Mouse (Mus musculus) kidney, adult 8-10 months (tissue): ENCODE data around the gene Med18.
"Not testable (repeated sequence)": the region's sequence is repeated elsewhere in the genome, so short reads cannot be mapped to it uniquely, and the experiment has no call there.

Experiments used
- DNase-seq, 2 experiments: peaks; one replicate each; pipeline ENCODE4 v3.0.0; 2022

The Med18 gene

DNA sequence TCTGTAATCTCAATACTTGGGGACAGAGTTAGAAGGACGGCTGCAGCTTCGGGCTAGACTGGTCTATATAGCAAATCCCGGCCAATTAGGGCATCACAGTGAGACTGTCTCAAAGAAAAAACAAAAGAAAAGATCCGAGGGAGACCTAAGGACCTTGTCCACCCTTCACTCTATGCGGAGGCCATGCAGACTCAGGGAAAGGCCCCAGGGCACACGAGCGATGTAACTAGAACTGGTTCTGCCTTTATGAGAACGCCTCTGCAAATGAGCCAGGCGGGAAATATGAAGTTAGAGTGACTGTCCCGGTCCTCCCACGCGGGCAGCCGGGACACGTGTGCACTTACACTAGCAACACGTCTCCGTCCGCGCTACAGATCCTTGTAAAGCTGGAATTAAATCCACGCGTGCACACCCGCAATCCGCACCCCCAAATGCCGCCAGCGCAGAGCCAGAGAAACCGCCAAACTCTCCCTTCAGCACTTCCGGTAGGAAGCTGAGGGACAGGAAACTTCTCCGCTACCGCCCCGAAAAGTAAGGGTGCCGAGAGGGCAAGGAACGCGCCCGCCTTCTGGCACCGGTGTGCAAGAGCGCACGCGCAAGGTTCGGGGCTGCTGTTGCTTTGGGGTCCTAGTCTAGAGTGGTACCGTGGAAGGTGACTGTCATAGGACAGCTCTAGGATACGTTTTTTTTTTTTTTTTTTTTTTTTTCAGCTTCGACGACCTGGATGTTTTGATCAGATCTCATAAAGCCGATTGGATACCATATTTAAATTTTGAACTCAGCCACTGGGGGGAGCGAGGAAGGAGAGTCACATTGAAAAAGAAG is at the start of gene Med18:
Gene Med18, minus strand, starts transcription at position 492 of the 825 bp plus-strand sequence.
- DNase-seq = peak; percentile 92 to 94

DNA sequence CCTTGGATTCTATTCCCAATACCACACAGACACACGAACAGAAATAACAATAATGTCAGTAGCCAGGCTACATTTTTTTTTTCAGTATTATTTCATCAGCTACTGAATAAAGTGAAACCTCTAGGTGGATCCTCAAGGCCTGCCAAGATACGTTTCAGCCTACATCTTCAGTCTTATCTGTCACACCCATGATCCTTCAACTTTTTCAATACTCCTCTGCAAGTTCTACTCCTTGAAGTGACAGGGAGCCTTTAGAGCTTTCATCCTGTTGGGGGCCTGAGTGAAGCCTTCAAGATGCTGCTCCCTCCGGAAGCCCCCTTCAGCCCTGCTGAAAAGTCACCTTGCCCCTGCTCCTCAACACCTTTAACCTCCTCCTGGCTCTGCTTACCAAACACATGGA is 48.4 kb upstream of the Med18 start:
- no peak for DNase-seq

DNA sequence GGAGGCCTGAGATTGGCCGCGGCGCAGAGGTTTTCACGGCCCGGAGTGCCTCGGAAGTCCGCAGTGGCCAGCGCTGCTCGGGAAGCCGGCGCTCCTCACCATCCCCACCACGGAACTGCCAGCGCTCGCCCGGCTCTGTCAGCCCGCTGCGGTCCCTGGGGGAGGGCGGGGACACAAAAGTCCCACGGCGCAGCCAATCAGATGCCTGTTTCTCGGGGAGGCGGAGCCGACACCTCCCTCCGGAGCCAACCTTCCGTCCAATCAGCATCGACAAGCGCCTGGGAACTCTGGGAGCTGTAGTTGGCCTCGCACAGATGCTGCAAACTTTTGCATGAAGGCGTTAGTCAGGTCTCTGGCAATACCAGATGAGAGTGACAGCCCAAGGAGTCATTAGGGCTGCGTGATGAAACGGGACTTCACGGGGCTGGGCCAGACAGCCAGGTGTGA is 46.7 kb upstream of the Med18 start, which contains the start of gene Sesn2:
Gene Sesn2, minus strand, starts transcription at position 150 of the 447 bp plus-strand sequence.
- DNase-seq = peak; percentile 97 to 98

DNA sequence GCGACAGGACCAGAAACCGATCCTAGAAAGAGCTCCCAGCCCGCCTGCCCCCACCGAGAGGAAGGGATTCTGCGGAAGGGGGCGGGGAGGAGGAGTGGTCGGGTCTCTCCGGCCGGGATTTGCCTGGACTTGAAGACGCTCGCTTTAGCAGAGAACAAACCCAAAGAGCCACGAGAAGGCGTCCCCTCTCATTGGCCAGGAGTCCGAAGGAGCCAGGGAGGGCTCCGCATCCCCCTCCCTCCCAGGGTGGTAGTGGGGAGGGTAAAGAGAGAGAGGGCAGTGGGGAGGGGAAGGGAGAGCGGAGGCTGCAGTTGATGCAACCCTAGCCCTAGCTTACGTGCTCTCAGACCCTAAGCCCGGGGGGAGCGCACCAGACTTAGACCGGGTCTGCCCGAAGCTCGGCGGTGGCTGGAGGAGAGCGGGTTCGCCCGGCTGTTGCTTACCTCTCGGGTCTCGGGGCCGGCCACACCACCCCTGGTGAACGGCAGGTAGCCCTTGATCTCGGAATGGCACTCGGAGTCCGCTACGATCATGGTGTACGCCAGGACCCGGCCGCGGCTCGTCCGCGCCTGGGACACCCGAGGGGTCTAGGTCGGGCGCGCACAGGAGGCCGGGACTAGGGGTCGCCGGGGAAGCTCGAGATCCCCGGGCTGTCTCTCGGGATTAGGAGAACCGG is 46.0 kb upstream of the Med18 start:
- peak; percentile 88 to 92 for DNase-seq

DNA sequence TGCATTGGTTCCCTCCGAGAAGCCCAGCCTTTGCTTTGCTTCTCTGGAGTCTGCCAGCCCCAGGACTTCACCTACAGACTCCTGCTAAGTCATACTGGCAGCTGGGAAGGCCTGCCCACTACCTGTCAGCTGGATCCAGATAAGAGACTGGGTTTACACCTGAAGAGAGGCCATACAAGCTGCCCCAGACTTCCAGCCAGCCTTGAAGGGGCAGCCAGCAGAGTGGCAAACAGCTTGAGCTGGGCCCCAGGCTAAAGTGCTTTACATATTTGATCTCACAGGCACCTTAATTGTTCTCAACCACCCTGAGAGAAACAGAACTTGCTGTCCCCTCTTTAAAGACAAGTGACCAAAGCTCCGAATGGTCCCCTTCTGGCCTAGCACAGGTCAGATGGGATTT is 43.5 kb upstream of the Med18 start:
- peak in 1 of 2 experiments; percentile 25 for DNase-seq

DNA sequence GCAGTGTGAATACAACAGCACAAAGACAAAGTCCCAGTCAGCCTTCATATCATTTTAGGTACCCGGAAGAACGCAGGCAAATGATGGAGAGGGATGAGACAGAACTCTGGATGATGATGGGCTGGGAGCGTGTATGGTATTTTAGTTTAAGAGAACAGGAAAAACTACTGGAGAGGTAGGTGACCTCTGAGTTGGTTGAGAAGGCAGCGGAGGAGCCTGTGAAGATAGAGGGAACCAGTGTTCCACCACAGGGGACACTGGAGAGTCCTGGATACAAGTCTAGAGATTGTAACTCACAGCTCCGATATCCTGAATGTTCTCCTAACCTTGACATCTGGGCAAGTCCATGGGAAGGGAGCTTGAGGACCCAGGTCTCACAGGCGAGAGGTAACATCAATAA is 42.5 kb upstream of the Med18 start:
- no peak for DNase-seq

DNA sequence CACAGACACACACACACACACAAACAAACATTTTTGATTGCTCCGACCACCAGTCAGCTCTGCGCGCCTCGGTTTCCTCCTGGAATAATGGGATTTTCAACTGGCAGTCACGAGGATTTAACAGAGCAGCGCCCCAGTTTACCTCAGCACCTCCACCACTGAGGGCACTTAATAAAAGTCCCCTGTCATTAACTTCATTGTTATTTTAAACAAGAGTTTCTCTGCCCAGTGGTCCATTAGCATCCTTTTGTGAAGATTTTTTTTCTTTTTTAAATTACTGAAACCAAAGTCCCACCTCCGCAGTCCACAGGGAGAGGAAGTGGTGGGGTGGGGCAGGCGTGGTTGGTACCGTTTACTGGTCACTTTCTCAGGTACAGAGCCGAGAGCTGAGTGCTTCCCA is 42.1 kb upstream of the Med18 start:
- no peak for DNase-seq

DNA sequence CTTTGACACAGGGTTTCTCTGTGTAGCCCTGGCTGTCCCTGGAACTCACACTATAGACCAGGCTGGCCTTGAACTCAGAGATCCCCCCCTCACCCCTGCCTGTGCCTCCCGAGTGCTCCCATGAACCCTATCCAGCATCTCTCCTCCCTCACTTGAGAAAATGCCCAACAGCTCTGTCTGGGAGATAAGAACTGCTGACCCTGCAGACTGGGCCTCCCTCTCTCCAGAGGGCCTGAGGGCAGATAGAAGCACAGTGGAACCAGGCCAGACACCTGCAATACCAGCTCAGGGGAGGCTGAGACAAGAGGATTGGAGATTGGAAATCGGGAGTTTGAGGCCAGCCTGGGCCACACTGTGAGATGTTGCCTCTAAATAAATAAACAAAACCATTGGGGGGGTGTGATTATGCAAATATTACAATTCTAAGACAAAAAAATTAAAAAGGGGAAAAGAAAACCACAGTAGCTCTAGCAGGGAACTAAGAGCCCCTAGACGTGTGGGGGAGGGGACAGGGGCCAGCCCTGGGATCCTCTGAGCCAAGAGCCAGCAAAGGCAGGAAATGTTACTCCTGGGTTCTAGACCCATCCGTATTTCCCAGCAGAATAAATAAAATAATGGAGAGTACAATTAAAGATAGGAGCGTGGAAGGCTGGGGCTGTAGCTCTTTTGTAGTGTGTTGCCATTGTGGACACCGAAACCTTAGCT is 41.5 kb upstream of the Med18 start:
- DNase-seq = no peak

DNA sequence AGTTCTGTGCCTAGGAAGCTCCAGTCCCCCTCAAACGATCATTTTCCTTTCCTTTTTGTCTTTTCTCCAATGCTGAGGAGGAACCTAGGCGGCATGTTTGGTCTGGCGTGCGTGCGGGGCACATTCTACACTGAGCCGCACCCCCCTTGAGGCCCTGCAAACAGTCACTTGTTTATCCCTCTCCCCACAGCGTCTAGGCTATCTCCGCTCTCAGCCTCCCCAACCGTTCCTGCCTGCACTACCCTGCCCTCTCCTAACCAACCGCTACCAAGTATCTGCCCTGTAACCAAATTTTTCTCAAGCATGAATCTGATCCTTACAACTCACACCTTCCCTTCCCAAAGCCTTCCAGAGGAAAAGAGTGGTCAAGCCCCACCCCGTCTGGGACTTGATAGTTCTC is 39.6 kb upstream of the Med18 start:
- no peak for DNase-seq

DNA sequence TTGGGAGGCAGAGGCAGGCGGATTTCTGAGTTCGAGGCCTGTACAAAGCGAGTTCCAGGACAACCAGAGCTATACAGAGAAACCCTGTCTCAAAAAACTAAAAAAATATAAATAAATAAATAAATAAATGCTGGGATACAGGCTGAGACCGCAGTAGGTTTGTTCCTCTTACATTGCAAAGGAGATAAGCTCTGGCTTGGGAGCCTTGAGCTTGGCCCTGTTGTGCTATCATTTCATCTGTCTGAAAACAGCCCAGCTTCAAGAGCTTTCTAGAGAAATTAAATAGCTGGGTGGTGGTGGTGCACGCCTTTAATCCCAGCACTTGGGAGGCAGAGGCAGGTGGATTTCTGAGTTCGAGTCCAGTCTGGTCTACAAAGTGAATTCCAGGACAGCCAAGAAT is 37.9 kb upstream of the Med18 start:
- DNase-seq = no peak

DNA sequence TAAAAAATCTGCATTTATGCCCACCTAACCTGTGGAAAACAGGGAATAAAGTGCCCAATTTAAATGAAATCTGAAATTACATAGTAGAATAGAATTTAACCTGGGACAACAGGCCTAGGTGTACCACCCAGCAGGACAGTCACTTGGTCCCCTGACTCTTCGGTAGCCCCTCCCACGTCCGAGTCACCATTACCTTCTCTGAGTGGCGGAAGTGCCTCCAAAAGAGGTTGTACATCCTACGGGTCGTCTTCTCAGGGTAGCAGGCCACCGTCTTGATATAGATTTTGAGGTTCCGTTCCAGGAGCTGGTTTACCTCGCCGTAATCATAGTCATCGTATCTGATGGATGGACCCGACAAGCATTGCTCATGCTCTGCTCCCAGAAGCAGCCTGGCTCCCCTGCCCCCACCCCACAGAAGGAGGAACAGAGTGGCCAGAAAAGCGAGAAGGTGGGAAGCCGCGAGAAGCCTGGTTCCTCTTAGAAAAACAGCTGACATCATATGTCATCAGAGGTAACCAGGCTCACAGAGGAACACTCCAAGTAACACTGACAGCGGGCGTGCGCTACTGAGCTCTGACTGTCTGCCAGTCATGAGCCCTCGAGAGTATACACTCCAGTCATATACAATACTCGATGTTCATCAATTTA is 30.7 kb upstream of the Med18 start:
- no peak for DNase-seq

DNA sequence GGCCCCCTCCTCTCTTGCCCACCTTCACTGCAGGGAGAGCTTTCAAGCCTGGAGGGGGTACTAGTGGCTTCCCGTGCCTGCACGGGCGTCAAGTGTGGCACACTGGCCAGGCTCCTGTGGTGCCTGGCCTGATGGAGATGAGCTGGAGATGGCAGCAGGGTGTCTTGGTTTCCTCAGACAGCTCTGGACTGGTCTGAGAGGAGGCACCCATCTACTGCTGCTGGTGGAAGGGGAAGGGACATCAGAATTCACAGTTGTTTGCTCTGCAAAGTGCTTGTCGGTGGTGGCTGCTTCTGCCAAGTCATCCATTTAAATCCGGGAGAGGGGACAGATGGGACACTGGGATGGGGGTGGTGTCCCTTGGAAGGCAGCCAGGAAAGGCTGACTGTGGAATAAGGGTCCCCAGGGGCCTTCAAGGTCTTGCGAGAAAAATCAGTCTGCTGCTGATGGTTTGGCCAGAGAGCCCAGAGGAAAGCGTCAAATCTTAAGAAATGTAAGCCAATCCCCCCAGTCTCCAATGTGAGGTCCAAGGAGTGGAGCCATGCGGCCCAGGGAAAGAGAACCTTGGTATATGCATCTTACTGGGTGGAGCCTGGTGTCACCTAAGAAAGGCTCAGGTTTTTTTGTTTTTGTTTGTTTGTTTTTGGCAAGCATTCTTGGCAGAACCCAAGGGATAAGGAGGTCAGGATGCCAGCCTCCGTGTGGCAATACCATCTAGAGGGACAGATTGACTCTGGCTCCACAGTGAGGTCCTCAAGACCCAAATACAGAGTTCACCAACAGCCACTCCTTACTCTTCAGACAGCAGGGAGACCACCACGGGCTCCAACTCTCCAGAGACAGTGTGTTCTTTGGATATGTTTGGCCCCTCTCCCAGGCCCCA is 28.7 kb upstream of the Med18 start:
- no peak for DNase-seq

DNA sequence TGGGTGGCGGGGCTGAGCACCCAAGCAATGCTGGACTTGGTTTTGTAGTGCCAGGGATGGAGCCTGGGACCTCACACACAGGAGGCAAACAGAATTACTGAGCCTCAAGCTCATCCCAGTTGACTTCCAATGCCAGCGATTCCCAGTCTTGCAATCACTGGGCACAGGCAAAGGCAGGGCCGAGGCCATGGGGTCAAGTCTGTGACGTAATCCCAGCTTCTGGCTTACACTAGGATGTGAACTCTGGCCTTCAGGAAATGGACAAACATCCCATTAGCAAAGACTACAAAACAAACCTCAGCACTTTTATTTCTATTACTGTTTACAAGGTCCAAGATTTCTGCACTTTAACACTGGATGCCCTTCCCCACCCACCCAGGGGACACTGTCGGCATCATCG is 28.0 kb upstream of the Med18 start:
- DNase-seq = peak; percentile 88 to 90

DNA sequence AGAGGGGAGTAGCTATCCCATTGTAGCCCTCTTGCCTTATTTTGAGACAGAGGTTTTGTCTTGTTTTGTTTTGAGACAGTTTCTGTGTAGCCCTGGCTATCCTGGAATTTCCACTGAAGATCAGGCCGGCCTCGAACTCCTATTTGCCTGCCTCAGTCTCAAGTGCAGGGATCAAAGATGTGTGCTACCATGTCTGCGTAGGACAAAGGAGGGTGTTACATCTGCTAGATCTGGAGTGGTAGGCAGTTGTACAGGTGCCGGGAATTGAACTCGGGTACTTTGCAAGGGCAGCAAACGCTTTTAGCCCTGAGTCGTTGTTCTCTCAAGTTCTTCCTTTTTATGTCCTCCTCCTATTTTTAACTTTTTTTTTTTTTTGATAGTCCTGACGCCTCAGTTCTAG is 27.3 kb upstream of the Med18 start:
- no peak for DNase-seq

DNA sequence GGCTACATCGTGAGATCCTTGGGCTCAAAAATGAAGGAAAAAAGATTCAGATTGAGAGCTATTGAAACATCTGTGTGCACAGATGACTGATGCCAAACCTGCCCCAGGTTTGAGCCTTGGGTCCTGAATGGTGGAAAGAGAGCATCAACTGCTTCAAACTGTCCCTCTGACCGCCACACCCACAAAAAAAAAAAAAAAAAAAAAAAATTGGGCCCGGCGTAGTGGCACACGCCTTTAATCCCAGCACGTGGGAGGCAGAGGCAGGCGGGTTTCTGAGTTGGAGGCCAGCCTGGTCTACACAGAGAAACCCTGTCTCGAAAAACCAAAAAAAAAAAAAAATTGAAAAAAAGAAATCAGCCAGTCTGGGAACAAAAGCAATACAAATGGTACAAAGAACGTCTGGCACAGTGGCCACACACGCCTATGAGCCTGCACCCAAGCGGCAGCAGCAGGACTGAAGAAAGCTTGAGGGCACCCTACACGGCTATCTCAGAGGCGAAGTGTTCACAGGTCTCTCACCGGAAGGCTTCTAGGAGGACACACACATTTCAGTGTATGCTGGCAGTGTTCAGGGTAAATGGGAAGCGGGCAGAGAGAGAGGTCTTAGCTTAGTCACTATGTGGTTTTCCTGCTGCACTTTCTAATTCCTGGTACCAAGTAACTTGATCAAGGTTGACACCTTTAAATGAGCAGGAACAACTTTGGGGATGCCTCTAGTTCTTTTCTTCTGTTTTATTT is 26.7 kb upstream of the Med18 start:
- no peak for DNase-seq

DNA sequence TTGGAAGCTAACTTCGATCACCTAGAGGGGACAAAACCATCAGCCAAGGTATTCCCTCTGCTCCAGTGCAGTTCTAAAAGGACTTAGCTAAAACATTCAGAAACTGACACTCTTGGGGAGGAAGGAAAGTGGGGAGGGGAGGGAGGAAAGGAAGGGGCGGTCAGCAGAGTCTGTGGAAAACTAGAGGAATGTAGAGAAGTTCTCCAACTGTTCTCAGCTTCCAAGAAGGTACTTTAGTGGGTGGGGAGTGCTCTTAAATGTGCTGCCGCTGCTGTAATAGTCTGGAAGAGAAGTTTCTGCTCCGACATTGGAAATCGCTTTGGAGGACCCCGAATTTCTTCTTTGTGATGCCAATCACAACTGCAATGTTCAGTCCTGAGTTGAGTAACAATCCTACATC is 25.3 kb upstream of the Med18 start:
- no peak for DNase-seq

DNA sequence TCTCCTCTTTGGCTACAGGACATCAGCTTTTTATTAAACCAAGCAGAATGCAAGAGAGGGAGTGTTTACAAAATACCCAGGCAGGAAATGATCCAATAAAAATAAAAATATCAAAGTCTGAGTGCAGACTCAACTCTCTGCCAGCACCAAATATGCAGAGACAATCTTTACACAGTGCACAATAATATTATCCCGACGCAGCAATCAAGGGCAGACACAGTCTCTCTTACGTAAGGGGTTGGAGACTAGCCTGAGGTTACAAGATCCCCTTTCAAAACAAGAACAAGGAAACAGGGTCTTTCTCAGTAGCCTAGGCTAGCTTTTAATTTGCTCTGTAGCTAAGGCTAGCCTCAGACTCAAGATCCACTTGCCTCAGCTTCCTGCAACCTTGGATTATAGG is 24.8 kb upstream of the Med18 start:
- no peak for DNase-seq

DNA sequence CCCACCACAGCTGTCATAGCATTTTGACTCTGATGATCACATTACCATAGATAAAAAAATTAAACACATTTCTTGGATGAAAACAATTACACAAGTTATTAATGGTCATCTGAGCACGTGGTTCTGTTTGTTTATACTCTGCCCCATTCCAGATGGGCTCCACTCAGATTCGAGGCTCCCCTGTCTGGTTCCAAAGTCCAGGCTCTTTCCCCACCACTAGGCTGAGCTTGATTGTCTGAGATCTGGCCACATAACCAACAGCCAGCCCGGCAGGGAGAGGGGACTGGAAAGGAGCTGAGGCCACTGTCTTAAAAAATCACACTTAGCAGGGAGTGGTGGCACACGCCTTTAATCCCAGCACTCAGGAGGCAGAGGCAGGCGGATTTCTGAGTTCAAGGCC is 21.1 kb upstream of the Med18 start:
- DNase-seq = peak; percentile 62 to 73

DNA sequence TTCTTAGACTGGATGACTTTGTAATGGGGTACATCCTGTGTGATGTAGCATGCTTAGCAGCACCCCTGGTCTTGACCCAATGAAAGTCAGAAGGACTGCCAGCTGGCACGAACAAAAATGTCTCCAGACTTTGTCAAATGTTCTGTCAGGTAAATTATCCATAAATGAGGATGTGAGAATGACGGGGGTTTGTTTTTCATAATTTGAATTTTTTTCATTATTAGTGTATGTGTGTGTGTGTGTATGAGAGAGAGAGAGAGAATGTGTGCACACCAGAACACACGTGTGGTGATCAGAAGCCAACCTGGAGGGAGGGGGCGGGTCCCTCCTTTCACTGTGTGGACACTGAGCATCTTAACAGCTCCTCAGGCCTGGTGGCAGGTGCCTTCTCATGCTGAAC is 20.5 kb upstream of the Med18 start:
- DNase-seq = no peak

DNA sequence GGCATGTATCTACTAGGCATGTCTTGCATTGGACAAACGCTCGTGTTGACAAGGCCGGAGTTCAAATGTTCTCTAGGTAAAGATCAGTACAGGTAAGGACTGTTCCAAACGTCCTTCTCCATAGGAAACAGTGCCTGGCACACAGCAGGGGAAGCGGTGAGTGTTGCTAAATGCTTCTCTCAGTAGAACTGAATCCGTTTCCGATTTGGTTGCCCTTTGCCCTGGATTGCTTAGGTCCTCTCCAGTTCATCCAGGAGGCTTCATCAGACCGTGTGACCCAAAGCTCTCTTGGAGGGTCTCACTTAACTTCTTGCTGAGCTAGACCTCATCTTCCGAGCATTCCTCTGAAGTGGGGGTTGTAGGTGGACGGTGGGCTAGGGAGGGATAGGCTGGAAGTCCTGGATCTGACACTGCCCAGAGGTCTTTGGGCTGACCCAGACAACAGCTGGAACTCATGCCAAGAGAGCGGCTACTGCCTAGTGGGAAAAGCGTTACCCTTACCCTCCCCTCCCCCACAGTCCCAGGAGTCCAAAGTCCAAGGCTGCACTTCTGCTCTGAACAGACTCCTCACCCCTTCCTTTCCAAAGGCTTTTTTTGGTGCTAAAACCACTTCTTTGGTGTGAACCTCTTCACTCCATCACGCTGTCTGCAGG is 19.4 kb upstream of the Med18 start:
- peak; percentile 90 to 93 for DNase-seq

DNA sequence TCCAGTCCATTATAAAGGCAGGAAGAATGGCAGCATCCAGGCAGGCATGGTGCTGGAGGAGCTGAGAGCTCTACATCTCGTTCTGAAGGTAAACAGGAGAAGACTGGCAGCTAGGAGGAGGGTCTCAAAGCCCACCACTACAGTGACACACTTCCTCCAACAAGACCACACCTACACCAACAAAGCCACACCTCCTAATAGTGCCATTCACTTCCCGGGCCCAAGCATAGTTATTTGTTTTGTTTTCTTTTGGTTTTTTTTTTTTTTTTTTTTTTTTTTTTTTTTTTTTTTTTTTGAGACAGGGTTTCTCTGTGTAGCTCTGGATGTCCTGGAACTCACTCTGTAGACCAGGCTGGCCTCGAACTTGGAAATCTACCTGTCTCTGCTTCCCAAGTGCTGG is 18.4 kb upstream of the Med18 start:
- DNase-seq = not testable (repeated sequence)
